Mouse (Mus musculus) kidney, adult 2 months (tissue): Measurements from ENCODE around the gene Sept11. TPM values are rescaled to one million over a fixed set of nuclear protein-coding genes. Genes with fewer than 3 reads are reported as not detected.

ENCODE experiments used
- DNase-seq: peaks from one replicate; pipeline ENCODE4 v3.0.0; 2021
- H3K27ac ChIP-seq: fragments of 200-500 bp; 2 replicates; pipeline ENCODE4 v1.5.1; 2012; ENCODE audit warnings: low read depth, low read length, control low read depth, inconsistent platforms; ENCODE audit not compliant: insufficient read depth
- H3K27me3 ChIP-seq: fragments of 200-500 bp; replicated peaks from 2 replicates; pipeline ENCODE4 v1.6.1; 2012; ENCODE audit warnings: mild to moderate bottlenecking, moderate library complexity, low read length, inconsistent platforms; ENCODE audit not compliant: control insufficient read depth, insufficient read depth
- H3K36me3 ChIP-seq: fragments of 200-500 bp; 2 replicates; pipeline ENCODE4 v1.6.1; 2012; ENCODE audit warnings: mild to moderate bottlenecking, moderate library complexity, low read length, inconsistent platforms; ENCODE audit not compliant: control insufficient read depth, insufficient read depth
- H3K4me1 ChIP-seq: fragments of 200-500 bp; 2 replicates; pipeline ENCODE4 v1.6.1; 2011; ENCODE audit warnings: low read length; ENCODE audit not compliant: control insufficient read depth, insufficient read depth
- H3K4me3 ChIP-seq: fragments of 200-500 bp; 2 replicates; pipeline ENCODE4 v1.5.1; 2011; ENCODE audit warnings: mild to moderate bottlenecking, low read depth, low read length, control low read depth; ENCODE audit not compliant: insufficient read depth
- CTCF ChIP-seq: fragments of 200-500 bp; conservative IDR thresholded peaks from 2 replicates; pipeline ENCODE4 v1.5.1; 2011; ENCODE audit warnings: low read depth, mild to moderate bottlenecking, control low read depth, low read length, moderate library complexity, mixed read lengths; ENCODE audit not compliant: insufficient read depth, insufficient read length
- POLR2A ChIP-seq: fragments of 200-500 bp; IDR thresholded peaks from one replicate; pipeline ENCODE4 v1.6.1; 2011; ENCODE audit warnings: low read depth, low read length, control low read depth
- WGBS: fragments of 180-500 bp; shearing (Covaris S2); methylation state at CpG from one replicate; pipeline ENCODE4 v1.1.7; 2018; 5-methylcytosine and 5-hydroxymethylcytosine counted together
- polyA plus RNA-seq: library from polyadenylated mRNA; depleted of rRNA; stranded (reverse); fragments of >200 nt; gene quantifications from 2 replicates; pipeline ENCODE4 v1.2.3, GENCODE M21; 2012

Sept11 gene
- polyA plus RNA-seq, 1 experiment, result 50.7 TPM

- TF ChIP-seq POLR2A (no peak), CTCF (no peak)
- no peaks in the 10 kb centered on the region for H3K4me1 ChIP-seq
- no peak for DNase-seq
- WGBS, result 69% methylated on average over 4 of the region's 4 CpGs
- no peaks in the 10 kb centered on the region for H3K36me3 ChIP-seq
- no peaks in the 10 kb centered on the region for H3K27me3 ChIP-seq
- no peak overlapping the region for H3K4me3 ChIP-seq
- no peak overlapping the region; the same call in 1 of the 2 replicates for H3K27ac ChIP-seq
Measured at GRCm38 (mm10) chr5:93108703-93109102, 15.5 kb downstream of the Sept11 start.

GRCm38 (mm10) chr5:93109555-93109954, 16.3 kb downstream of the Sept11 start:
- H3K4me3 ChIP-seq, result no peak overlapping the region
- H3K36me3 ChIP-seq, result no peaks in the 10 kb centered on the region
- WGBS, result 68% methylated on average over 2 of the region's 2 CpGs
- no peak overlapping the region for H3K27ac ChIP-seq
- no peaks in the 10 kb centered on the region for H3K4me1 ChIP-seq
- no peak for DNase-seq
- TF ChIP-seq CTCF, result no peak
- no peak for TF ChIP-seq POLR2A
- H3K27me3 ChIP-seq, result no peaks in the 10 kb centered on the region

- no peak overlapping the region for H3K4me3 ChIP-seq
- DNase-seq, result no peak
- 0 out of 2 replicates have a peak, but pooled peaks cover 2% of the 10 kb centered on the region for H3K4me1 ChIP-seq
- no peak overlapping the region for H3K27ac ChIP-seq
- H3K36me3 ChIP-seq, result no peaks in the 10 kb centered on the region
- 95% methylated on average over 3 of the region's 3 CpGs for WGBS
- no peak for TF ChIP-seq POLR2A
- no peak for TF ChIP-seq CTCF
- H3K27me3 ChIP-seq, result no peaks in the 10 kb centered on the region
Measured at GRCm38 (mm10) chr5:93112290-93112689, 19.1 kb downstream of the Sept11 start.

GRCm38 (mm10) chr5:93113517-93113916, 20.3 kb downstream of the Sept11 start:
- TF ChIP-seq CTCF (no peak), POLR2A (no peak)
- H3K4me1 ChIP-seq, result 0 out of 2 replicates have a peak, but pooled peaks cover 6% of the 10 kb centered on the region
- no peak for DNase-seq
- H3K36me3 ChIP-seq, result no peaks in the 10 kb centered on the region
- H3K27me3 ChIP-seq, result no peaks in the 10 kb centered on the region
- H3K4me3 ChIP-seq, result no peak overlapping the region
- no peak overlapping the region for H3K27ac ChIP-seq
- WGBS, result 78% methylated on average over 5 of the region's 5 CpGs

- H3K4me3 ChIP-seq, result no peak overlapping the region
- no peak for TF ChIP-seq POLR2A
- no peak for TF ChIP-seq CTCF
- H3K36me3 ChIP-seq, result no peaks in the 10 kb centered on the region
- H3K4me1 ChIP-seq, result 0 out of 2 replicates have a peak, but pooled peaks cover 6% of the 10 kb centered on the region
- 58% methylated on average over 6 of the region's 6 CpGs for WGBS
- DNase-seq, result no peak
- no peaks in the 10 kb centered on the region for H3K27me3 ChIP-seq
- peak overlapping the region; percentile 13; the same call in 1 of the 2 replicates for H3K27ac ChIP-seq
Measured at GRCm38 (mm10) chr5:93114515-93114914, 21.3 kb downstream of the Sept11 start.

GRCm38 (mm10) chr5:93115059-93115458, 21.8 kb downstream of the Sept11 start:
- TF ChIP-seq POLR2A (no peak), CTCF (no peak)
- WGBS, result 56% methylated on average over 6 of the region's 6 CpGs
- no peak for DNase-seq
- H3K4me3 ChIP-seq, result no peak overlapping the region
- 0 out of 2 replicates have a peak, but pooled peaks cover 6% of the 10 kb centered on the region for H3K4me1 ChIP-seq
- no peaks in the 10 kb centered on the region for H3K27me3 ChIP-seq
- H3K36me3 ChIP-seq, result no peaks in the 10 kb centered on the region
- H3K27ac ChIP-seq, result peak overlapping the region; percentile 88; the same call in 1 of the 2 replicates

GRCm38 (mm10) chr5:93115854-93116253, 22.6 kb downstream of the Sept11 start:
- peaks cover 6% of the 10 kb centered on the region; the same call in 1 of the 2 replicates for H3K4me1 ChIP-seq
- no peaks in the 10 kb centered on the region for H3K36me3 ChIP-seq
- peak overlapping the region; percentile 88 for H3K27ac ChIP-seq
- no peak for TF ChIP-seq CTCF
- TF ChIP-seq POLR2A, result no peak
- no peaks in the 10 kb centered on the region for H3K27me3 ChIP-seq
- peak; percentile 44 for DNase-seq
- WGBS, result 58% methylated on average over 13 of the region's 13 CpGs
- no peak overlapping the region for H3K4me3 ChIP-seq
